Mouse (Mus musculus) adrenal gland (tissue): ENCODE data around the gene Gm47791.

ENCODE experiments used
- intact Hi-C: fragments of 180-260 bp; cut with DNase I; formaldehyde crosslinking; loops from one replicate; pipeline ENCODE4 v1.15.1; 2025

Gene Gm47791

GRCm38 (mm10) chr1:82725026-82725874 is 45.8 kb downstream of the Gm47791 start:
- intact Hi-C loops, result no loop called here

- intact Hi-C loops, result no loop called here
These were observed 46.6 kb downstream of the Gm47791 start, which contains the start of gene Mff for GRCm38 (mm10) chr1:82724339-82725025. TSS of gene Mff (plus strand) at chr1:82724890.
